Mouse (Mus musculus) ES-E14 (cell line): ENCODE measurements at regions not wholly inside any gene's neighbourhood (a gene's known extent, or its start where the extent isn't known, plus 50 kb on each side); places are given as distances from the start of the nearest gene placed in this dataset.

Experiments used
- CHD2 ChIP-seq: IDR thresholded peaks from 2 replicates; pipeline ENCODE4 v1.6.1; 2014; ENCODE audit warnings: mild to moderate bottlenecking, low read depth, low read length, inconsistent platforms
- HCFC1 ChIP-seq: IDR thresholded peaks from 2 replicates; pipeline ENCODE4 v1.6.1; 2012; ENCODE audit warnings: low read length, inconsistent platforms, borderline replicate concordance; ENCODE audit not compliant: insufficient read depth
- MAFK ChIP-seq: IDR thresholded peaks from 2 replicates; pipeline ENCODE4 v1.6.1; 2014; ENCODE audit warnings: mild to moderate bottlenecking, low read depth, low read length, inconsistent platforms; ENCODE audit not compliant: insufficient read depth
- ZNF384 ChIP-seq: IDR thresholded peaks from 2 replicates; pipeline ENCODE4 v1.6.1; 2012; ENCODE audit warnings: low read depth, low read length, inconsistent platforms

DNA sequence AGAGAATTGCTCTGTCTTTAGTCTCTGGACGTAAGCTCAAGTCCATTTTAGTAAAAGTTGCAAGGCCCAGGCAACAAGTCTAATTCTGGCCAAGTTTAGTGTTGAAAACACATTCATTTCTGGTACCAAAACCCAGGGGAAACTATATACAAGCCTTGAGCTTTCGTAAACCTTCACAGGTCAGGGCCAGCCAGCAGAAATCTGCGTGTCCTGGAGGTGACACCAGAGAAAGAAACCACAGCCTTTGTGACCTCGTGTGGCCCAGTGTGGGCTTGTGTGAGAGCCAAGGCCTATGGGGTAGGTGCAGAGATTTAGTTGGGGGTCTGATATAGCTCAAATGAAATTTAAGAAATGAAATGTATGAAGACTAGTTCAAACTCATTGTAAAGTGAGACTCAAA is 69.6 kb upstream of the 1700021F07Rik start:
- TF ChIP-seq MAFK (no peak), ZNF384 (no peak), HCFC1 (no peak), CHD2 (no peak)
